Mouse (Mus musculus): ENCODE results near the gene Pid1. TPM values are rescaled to one million over a fixed set of nuclear protein-coding genes. Genes with fewer than 3 reads are reported as not detected.
A peak's percentile ranks its signal among the peaks of the same experiment; 100 is the strongest.

Gene Pid1
- polyA plus RNA-seq, 1 experiment from 2014 or later = 34.1 TPM

GRCm38 (mm10) chr1:84318569-84318968, 45.4 kb downstream of the Pid1 start:
- Histone ChIP-seq H3K4me1 (ENCODE audit: insufficient read depth, low read length) (no peaks in the 10 kb centered on the region), H3K36me3 (ENCODE audit: insufficient read depth, low read length) (no peaks in the 10 kb centered on the region), H3K9me3 (ENCODE audit: low read length) (no peaks in the 10 kb centered on the region), H3K27ac (ENCODE audit: low read length) (no peak overlapping the region), H3K27me3 (ENCODE audit: insufficient read depth, low read length) (no peaks in the 10 kb centered on the region), H3K4me2 (replicated peaks; ENCODE audit: low read depth, low read length) (no peak overlapping the region), H3K9ac (replicated peaks; ENCODE audit: low read length) (no peak overlapping the region), H3K4me3 (ENCODE audit: low read length) (no peak overlapping the region)
- 79% methylated on average over 1 of the region's 1 CpGs for WGBS
- ATAC-seq (ENCODE audit: low FRiP score, low TSS enrichment) = no peak

GRCm38 (mm10) chr1:84317827-84318226, 46.2 kb downstream of the Pid1 start:
- no peak overlapping the region for H3K9ac ChIP-seq (replicated peaks; ENCODE audit: low read length)
- H3K4me2 ChIP-seq (replicated peaks; ENCODE audit: low read depth, low read length) = no peak overlapping the region
- H3K27me3 ChIP-seq (ENCODE audit: insufficient read depth, low read length) = no peaks in the 10 kb centered on the region
- H3K9me3 ChIP-seq (ENCODE audit: low read length) = no peaks in the 10 kb centered on the region
- H3K4me3 ChIP-seq (ENCODE audit: low read length) = no peak overlapping the region
- no peaks in the 10 kb centered on the region for H3K4me1 ChIP-seq (ENCODE audit: insufficient read depth, low read length)
- ATAC-seq (ENCODE audit: low FRiP score, low TSS enrichment) = no peak
- H3K27ac ChIP-seq (ENCODE audit: low read length) = no peak overlapping the region
- WGBS = 95% methylated on average over 1 of the region's 1 CpGs
- H3K36me3 ChIP-seq (ENCODE audit: insufficient read depth, low read length) = no peaks in the 10 kb centered on the region

- no peak overlapping the region for H3K9ac ChIP-seq (replicated peaks; ENCODE audit: low read length)
- H3K27me3 ChIP-seq (ENCODE audit: insufficient read depth, low read length) = no peaks in the 10 kb centered on the region
- H3K4me3 ChIP-seq (ENCODE audit: low read length) = no peak overlapping the region
- ATAC-seq (ENCODE audit: low FRiP score, low TSS enrichment) = no peak
- 78% methylated on average over 2 of the region's 2 CpGs for WGBS
- H3K9me3 ChIP-seq (ENCODE audit: low read length) = no peaks in the 10 kb centered on the region
- no peak overlapping the region for H3K27ac ChIP-seq (ENCODE audit: low read length)
- no peaks in the 10 kb centered on the region for H3K36me3 ChIP-seq (ENCODE audit: insufficient read depth, low read length)
- H3K4me2 ChIP-seq (replicated peaks; ENCODE audit: low read depth, low read length) = no peak overlapping the region
- H3K4me1 ChIP-seq (ENCODE audit: insufficient read depth, low read length) = no peaks in the 10 kb centered on the region
Measured at GRCm38 (mm10) chr1:84309966-84310460, 54.0 kb downstream of the Pid1 start.

GRCm38 (mm10) chr1:84305713-84306421, 58.1 kb downstream of the Pid1 start:
- no peak overlapping the region for H3K27ac ChIP-seq (ENCODE audit: low read length)
- no peak overlapping the region for H3K4me3 ChIP-seq (ENCODE audit: low read length)
- H3K27me3 ChIP-seq (ENCODE audit: insufficient read depth, low read length) = no peaks in the 10 kb centered on the region
- no peaks in the 10 kb centered on the region for H3K9me3 ChIP-seq (ENCODE audit: low read length)
- peak overlapping the region; percentile 25 for H3K4me2 ChIP-seq (replicated peaks; ENCODE audit: low read depth, low read length)
- H3K36me3 ChIP-seq (ENCODE audit: insufficient read depth, low read length) = no peaks in the 10 kb centered on the region
- no peaks in the 10 kb centered on the region for H3K4me1 ChIP-seq (ENCODE audit: insufficient read depth, low read length)
- ATAC-seq (ENCODE audit: low FRiP score, low TSS enrichment) = no peak
- H3K9ac ChIP-seq (replicated peaks; ENCODE audit: low read length) = no peak overlapping the region
- WGBS = 46% methylated on average over 16 of the region's 16 CpGs

DNA sequence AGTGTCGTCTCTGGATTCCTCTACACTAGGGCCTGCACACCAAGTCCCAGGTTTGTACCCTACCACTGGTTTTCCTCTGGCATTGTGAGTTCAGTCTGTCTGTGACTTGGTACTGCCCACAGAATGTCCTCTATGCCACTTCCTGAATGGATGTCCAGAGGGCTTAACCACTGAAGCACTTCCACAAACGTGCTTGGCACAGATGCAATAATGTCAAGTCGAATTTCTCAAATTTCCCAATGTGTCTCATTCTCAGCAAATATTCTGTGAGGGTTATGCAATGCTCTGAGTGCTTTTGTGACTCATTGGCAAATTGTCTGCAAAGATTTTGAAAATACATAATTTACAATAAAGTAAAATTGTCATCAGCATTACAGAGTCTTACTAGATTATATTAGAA, 61.2 kb downstream of the Pid1 start:
- no peak overlapping the region for H3K27ac ChIP-seq (ENCODE audit: low read length)
- H3K27me3 ChIP-seq (ENCODE audit: insufficient read depth, low read length) = no peaks in the 10 kb centered on the region
- no peak overlapping the region for H3K4me3 ChIP-seq (ENCODE audit: low read length)
- H3K4me2 ChIP-seq (replicated peaks; ENCODE audit: low read depth, low read length) = no peak overlapping the region
- H3K36me3 ChIP-seq (ENCODE audit: insufficient read depth, low read length) = no peaks in the 10 kb centered on the region
- no peak for ATAC-seq (ENCODE audit: low FRiP score, low TSS enrichment)
- no peaks in the 10 kb centered on the region for H3K4me1 ChIP-seq (ENCODE audit: insufficient read depth, low read length)
- 73% methylated on average over 3 of the region's 3 CpGs for WGBS
- H3K9me3 ChIP-seq (ENCODE audit: low read length) = no peaks in the 10 kb centered on the region
- H3K9ac ChIP-seq (replicated peaks; ENCODE audit: low read length) = no peak overlapping the region

- H3K27me3 ChIP-seq (ENCODE audit: insufficient read depth, low read length) = no peaks in the 10 kb centered on the region
- H3K9me3 ChIP-seq (ENCODE audit: low read length) = peaks cover 3% of the 10 kb centered on the region; the same call in 1 of the 2 replicates
- no peak overlapping the region for H3K4me3 ChIP-seq (ENCODE audit: low read length)
- no peak for ATAC-seq (ENCODE audit: low FRiP score, low TSS enrichment)
- no peaks in the 10 kb centered on the region for H3K36me3 ChIP-seq (ENCODE audit: insufficient read depth, low read length)
- WGBS = 86% methylated on average over 1 of the region's 1 CpGs
- H3K4me1 ChIP-seq (ENCODE audit: insufficient read depth, low read length) = no peaks in the 10 kb centered on the region
- H3K4me2 ChIP-seq (replicated peaks; ENCODE audit: low read depth, low read length) = no peak overlapping the region
- H3K27ac ChIP-seq (ENCODE audit: low read length) = no peak overlapping the region
- H3K9ac ChIP-seq (replicated peaks; ENCODE audit: low read length) = no peak overlapping the region
Measured at GRCm38 (mm10) chr1:84299719-84300118, 64.3 kb downstream of the Pid1 start.

DNA sequence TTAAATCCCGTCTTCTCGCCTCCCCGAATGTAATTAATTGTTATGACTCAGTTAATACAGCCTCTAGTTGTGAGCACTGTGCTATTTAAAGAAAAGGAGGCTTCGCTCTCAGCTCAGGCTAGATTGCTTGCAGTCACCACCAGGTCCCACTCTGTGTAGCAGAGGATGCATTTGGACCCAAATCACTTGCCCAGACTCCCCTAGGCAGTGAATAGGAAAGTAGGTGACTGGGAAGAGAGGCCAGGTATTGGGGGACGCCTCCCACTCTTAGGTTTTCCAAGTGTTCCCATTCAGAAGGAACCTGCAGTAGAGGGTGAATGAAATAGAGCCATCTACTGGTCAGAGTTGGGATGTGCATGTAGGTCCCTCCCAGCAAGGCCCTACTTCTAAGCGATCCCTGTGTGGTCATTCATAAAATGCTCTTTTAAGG, 77.3 kb downstream of the Pid1 start:
- WGBS = 29% methylated on average over 6 of the region's 6 CpGs
- ATAC-seq (ENCODE audit: low FRiP score, low TSS enrichment) = 0 out of 2 replicates have a peak, but pooled peaks have one; percentile 9
- H3K27ac ChIP-seq (ENCODE audit: low read length) = no peak overlapping the region

GRCm38 (mm10) chr1:84285620-84286019, 78.4 kb downstream of the Pid1 start:
- Histone ChIP-seq H3K27ac (ENCODE audit: low read length) (no peak overlapping the region), H3K4me2 (replicated peaks; ENCODE audit: low read depth, low read length) (no peak overlapping the region), H3K4me3 (ENCODE audit: low read length) (no peak overlapping the region), H3K36me3 (ENCODE audit: insufficient read depth, low read length) (no peaks in the 10 kb centered on the region), H3K9ac (replicated peaks; ENCODE audit: low read length) (no peak overlapping the region), H3K27me3 (ENCODE audit: insufficient read depth, low read length) (peaks cover 9% of the 10 kb centered on the region), H3K9me3 (ENCODE audit: low read length) (no peaks in the 10 kb centered on the region), H3K4me1 (ENCODE audit: insufficient read depth, low read length) (0 out of 2 replicates have a peak, but pooled peaks cover 2% of the 10 kb centered on the region)
- no peak for ATAC-seq (ENCODE audit: low FRiP score, low TSS enrichment)
- 86% methylated on average over 7 of the region's 7 CpGs for WGBS

More for the DNA sequence above, 77.3 kb downstream of the Pid1 start:
- no peak overlapping the region for H3K4me3 ChIP-seq (ENCODE audit: low read length)
- no peaks in the 10 kb centered on the region for H3K9me3 ChIP-seq (ENCODE audit: low read length)
- 0 out of 2 replicates have a peak, but pooled peaks cover 2% of the 10 kb centered on the region for H3K4me1 ChIP-seq (ENCODE audit: insufficient read depth, low read length)
- H3K27me3 ChIP-seq (ENCODE audit: insufficient read depth, low read length) = peaks cover 9% of the 10 kb centered on the region
- no peak overlapping the region for H3K4me2 ChIP-seq (replicated peaks; ENCODE audit: low read depth, low read length)
- no peak overlapping the region for H3K9ac ChIP-seq (replicated peaks; ENCODE audit: low read length)
- H3K36me3 ChIP-seq (ENCODE audit: insufficient read depth, low read length) = no peaks in the 10 kb centered on the region

DNA sequence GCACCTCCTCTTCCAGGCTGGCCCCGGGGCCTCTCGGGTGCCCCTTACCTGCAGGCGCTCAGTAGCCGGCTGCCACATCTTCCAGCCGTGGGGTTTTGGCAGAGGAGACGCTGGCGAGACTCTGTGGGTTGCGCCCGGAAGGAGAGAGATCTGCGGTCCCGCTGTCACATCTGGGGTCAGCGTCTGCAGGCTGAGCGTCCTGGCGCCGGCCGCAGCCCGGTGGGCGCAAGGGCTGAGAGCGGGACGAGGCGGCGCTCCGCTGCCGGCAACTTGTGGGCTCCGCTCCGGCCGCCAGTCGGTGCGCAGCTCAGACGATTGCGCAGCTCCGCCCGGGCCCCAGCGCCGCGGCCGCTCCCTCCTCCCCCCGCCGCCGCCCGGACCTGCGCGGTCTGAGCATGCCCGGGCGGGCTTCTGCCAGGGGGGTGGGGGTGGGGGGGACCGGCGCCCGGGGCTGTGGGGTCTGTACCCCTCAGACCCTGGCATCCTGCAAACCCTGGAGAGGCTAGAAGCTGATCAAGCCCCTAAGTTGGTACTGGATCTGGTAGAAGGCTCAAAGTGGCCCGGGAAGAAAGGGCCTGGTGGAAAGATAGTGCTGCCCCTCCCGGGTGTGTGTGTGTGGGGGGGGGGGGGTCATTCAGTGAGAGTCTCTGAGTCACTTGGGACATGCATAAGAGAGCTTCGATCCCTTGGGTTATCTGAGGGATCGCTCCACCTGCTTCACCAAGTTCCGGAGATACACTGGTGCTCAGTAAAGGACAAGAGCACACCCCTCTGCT, 79.5 kb downstream of the Pid1 start:
- peak; percentile 88 for ATAC-seq (ENCODE audit: low FRiP score, low TSS enrichment)
- Histone ChIP-seq H3K4me1 (ENCODE audit: insufficient read depth, low read length) (0 out of 2 replicates have a peak, but pooled peaks cover 2% of the 10 kb centered on the region), H3K27me3 (ENCODE audit: insufficient read depth, low read length) (peaks cover 9% of the 10 kb centered on the region), H3K36me3 (ENCODE audit: insufficient read depth, low read length) (no peaks in the 10 kb centered on the region), H3K9me3 (ENCODE audit: low read length) (no peaks in the 10 kb centered on the region), H3K27ac (ENCODE audit: low read length) (0 out of 2 replicates have a peak overlapping the region, but pooled peaks have one; percentile 24), H3K9ac (replicated peaks; ENCODE audit: low read length) (peak overlapping the region; percentile 73), H3K4me2 (replicated peaks; ENCODE audit: low read depth, low read length) (peak overlapping the region; percentile 94), H3K4me3 (ENCODE audit: low read length) (peak overlapping the region; percentile 72)
- 3% methylated on average over 47 of the region's 53 CpGs for WGBS

All from kidney, embryonic 16.5 days (tissue).